Mouse (Mus musculus) gastrocnemius, postnatal 25 days (tissue): ENCODE measurements around the gene Ghrhr. TPM values are rescaled to one million over a fixed set of nuclear protein-coding genes. Genes with fewer than 3 reads are reported as not detected.

Experiments
- DNase-seq: peaks from one replicate; pipeline ENCODE4 v3.0.0; 2022
- long read RNA-seq, 2 experiments: library from polyadenylated mRNA; stranded (forward); transcript quantifications; one replicate each; pipeline ENCODE4 v2.0.0; 2021
- total RNA-seq, 2 experiments: library from RNA; stranded (reverse); gene quantifications; 1 replicate in 1 of 2; 2 replicates in 1 of 2; pipeline ENCODE4 v1.2.3; 2021

The Ghrhr gene
- not detected for total RNA-seq
- long read RNA-seq, experiment 1 = 0 reads
- long read RNA-seq, experiment 2 = 0 reads

DNA sequence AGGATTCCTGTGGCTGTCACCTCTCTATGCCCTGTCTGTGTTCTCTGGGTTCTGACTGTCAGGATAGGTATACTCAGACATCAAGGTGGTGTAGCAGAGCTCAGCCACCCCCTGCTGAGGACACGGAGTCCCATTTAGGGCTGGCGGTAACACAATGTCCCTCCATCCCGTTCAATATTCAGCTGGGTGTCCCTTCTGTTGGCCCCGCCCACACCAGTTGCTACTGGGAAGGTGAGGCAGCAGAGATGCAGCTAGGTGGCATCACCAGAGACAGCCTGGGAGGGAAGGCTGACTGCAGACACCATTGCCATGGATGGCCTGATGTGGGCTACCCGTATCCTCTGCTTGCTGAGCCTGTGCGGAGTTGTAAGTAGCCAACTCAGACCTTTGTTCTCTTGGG is at the start of gene Ghrhr:
TSS of gene Ghrhr (plus strand) at position 220 of the 400 bp plus-strand sequence.
- DNase-seq = no peak

- DNase-seq = peak; percentile 53
These were observed 49.8 kb upstream of the Ghrhr start for GRCm38 (mm10) chr6:55326299-55326698.

- DNase-seq = no peak
These were observed 48.8 kb upstream of the Ghrhr start for GRCm38 (mm10) chr6:55327326-55327725.

GRCm38 (mm10) chr6:55328179-55328578 is 47.9 kb upstream of the Ghrhr start:
- no peak for DNase-seq

GRCm38 (mm10) chr6:55331315-55331714 is 44.8 kb upstream of the Ghrhr start:
- no peak for DNase-seq

- DNase-seq = no peak
These were observed 43.9 kb upstream of the Ghrhr start for GRCm38 (mm10) chr6:55332100-55332772.

DNA sequence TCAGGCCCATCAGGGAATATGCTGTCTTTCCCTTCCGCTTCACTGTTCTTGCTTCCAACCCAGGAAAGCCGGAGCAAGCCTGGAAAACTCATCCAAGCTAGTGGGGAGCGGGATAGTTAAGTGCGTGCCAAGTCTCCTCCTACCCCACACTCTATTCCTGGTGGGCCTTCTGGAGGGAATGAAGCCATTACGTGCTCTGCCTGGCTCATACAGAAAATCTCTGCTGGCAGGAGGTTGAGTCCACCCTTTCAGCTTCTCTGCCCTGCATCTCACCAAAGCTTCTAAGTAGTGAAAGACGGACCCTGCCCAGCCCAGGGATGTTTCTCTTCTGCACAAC is 43.4 kb upstream of the Ghrhr start:
- DNase-seq = no peak

- peak; percentile 72 for DNase-seq
These were observed 40.0 kb upstream of the Ghrhr start, which contains the start of gene Aqp1 for GRCm38 (mm10) chr6:55335989-55336514. Gene Aqp1, plus strand, starts transcription at chr6:55336432.

GRCm38 (mm10) chr6:55337242-55337641 is 38.9 kb upstream of the Ghrhr start:
- DNase-seq = no peak

- DNase-seq = no peak
These were observed 38.0 kb upstream of the Ghrhr start for GRCm38 (mm10) chr6:55338077-55338476.

GRCm38 (mm10) chr6:55338934-55339825 is 36.9 kb upstream of the Ghrhr start:
- DNase-seq = no peak

DNA sequence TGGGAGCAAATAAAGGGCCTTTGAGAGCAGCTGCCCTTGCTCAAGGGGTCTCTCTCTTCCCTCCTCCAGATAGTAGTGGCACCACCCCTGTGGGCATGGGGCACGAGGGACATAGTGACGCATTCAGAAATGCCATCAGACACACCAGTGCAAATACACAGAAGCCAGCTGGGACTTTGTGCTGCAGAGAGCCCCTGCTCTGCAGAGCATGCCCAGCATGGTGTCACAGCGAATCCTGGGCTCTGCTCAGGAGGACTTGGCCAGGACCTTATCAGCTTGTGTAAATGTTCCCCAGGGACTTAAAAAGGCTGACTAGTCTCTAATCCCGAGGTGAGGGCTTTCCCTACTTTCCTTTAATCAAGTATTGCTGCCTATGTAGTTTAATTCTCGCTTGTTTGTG is 34.4 kb upstream of the Ghrhr start:
- DNase-seq = no peak

DNA sequence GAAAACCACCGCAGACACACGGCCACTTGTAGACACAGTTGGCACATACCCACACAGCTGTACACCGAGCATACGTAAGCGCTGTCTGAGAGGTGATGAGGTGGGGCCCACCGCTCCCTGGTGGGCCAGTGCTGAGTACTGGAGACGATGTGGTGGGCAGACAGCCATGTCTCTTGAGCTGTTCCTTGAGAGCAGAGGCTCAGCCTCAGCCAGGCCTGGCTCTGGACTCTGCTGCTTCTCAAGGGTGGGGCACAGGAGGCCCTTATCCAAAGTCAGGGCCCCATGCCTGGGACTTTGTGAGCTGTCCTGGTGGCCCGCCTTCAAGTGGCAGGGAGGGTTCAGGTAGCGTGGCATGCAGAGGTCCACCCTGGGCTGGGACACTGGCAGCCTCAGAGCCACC is 33.8 kb upstream of the Ghrhr start:
- DNase-seq = peak; percentile 48

DNA sequence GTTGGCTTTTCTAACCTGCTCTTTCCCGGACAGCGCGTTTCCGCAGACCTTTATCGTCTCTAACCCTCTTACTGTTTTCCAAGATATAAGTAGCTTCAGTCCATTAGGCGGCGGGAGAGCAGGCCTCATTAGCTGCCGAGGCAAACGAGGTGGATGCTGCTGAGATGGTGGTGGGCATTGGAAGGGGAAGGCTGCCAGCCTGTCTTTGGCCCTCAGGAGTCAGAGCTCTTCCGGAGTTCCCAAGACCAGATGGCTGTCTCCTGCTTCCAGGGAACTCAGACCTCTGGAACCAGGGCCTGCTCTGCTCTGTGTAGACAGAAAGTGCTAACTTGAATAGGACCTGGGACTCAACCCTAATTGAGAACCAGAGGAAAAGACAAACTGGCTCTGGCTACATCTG is 32.6 kb upstream of the Ghrhr start:
- no peak for DNase-seq

DNA sequence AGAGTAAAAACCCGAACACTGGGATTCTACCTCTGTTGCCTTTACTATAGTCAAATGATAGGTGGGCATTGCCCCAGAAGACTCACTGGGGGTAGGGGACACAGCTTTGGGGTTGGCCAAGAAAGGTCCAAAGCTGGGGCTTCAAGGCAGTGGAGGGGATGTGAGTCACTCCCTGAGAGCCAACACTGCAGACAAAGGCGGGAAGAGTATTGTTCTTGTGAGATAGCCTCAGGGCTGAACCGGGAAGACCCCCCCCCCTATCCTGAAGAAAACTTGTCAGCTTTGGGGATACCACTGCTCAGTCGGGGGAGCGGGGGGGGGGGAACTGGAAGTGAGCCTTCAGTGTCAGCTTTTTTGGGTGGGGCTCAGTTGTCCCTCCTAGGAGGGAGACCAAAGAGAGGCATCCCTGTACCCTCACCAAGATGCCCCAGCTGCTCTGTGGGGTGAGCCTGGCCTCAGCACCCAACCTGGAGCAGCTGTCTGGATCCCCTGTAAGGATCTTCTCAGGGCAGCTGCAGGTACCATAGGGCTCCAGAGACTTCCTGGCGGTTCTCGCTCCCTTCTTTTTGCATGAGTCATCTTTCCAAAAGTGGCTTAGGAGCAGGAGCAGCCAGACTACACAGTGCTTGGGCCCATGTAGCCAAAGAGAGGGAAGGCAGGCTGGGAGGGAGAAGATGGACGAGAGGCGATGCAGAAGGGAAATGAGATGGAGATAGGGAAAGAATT is 31.6 kb upstream of the Ghrhr start:
- DNase-seq = no peak

DNA sequence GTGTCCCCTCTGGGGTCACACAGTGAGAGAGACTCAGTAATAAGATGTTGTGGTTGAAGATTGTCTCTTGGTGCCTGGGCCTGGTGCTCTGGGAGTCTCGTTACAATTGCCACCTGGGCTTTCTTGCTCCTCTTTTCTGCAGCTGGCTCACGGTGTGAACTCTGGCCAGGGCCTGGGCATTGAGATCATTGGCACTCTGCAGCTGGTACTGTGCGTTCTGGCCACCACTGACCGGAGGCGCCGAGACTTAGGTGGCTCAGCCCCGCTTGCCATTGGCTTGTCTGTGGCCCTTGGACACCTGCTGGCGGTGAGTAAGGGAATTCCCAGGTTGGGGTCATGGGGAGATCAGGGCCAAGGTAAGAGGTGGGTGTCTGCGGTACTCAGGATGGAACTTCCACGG is 30.8 kb upstream of the Ghrhr start:
- DNase-seq = no peak

- DNase-seq = no peak
These were observed 29.6 kb upstream of the Ghrhr start for GRCm38 (mm10) chr6:55346491-55346890.

DNA sequence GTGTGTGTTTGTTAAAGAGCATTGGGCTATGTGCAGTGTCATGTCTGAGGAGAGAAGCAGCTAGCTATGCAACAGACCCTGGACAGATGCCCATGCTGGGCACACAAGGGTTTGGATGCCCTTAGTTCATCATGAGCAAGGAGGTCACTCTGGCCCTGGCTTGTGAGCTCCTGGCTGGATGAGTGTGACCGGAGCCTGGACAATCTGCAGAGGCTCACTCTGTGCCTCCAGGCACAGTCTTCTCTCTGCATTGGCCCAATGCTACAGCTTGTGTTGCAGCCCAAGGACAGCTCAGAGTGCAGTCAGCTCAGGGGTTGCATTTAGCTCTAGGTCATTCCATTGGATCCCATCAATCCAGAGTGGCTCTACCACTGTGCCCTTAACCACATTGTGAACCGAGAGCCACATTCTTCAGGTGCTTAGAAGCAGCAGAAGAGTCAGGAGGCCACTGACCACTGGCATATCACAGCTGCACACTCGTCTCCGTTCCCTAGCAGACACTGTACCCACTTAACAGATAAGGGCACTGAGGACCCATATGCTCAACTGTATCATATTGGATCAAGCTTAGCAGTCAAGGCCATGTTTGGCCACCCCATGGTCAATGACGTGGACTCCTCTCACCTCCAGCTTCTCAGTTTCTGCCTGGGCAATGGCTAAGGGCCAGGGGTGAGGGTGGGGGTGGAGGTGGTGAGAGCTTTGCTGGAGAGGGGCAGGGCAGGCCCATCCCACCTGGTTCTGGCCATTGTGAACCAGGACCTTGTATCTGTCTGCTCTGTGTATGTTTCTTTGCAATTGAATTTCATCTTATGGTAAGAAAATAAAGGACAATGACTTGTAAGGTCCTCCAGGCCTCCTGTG is 28.2 kb upstream of the Ghrhr start:
- no peak for DNase-seq

DNA sequence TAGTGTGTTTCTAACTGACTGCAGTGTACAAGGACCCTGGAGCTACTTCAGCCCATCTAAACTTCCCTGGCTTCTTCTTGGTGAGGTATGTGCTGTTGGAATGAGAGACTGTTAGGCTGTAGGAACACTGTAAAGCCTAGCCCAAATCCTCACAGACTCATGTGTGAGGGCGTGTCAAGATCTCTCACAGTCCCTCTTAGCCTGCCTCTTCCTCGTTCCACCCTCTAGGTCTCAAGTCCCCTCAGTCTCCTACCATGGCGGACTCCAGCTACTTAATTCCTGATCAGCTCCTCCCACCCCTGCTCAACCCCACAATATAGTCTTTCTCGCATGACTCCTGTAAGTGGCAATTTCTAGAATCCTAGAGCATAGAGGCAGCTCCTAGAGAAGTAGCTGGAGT is 26.9 kb upstream of the Ghrhr start:
- no peak for DNase-seq

- no peak for DNase-seq
These were observed 25.6 kb upstream of the Ghrhr start for GRCm38 (mm10) chr6:55350383-55350952.

- DNase-seq = no peak
These were observed 24.4 kb upstream of the Ghrhr start for GRCm38 (mm10) chr6:55351712-55352111.
